Mouse (Mus musculus) lung, embryonic 14.5 days (tissue): ENCODE results near the gene Psg26. TPM values are rescaled to one million over a fixed set of nuclear protein-coding genes. Genes with fewer than 3 reads are reported as not detected.
A peak's percentile ranks its signal among the peaks of the same experiment; 100 is the strongest.
"Not testable (repeated sequence)": the region's sequence is repeated elsewhere in the genome, so short reads cannot be mapped to it uniquely, and the experiment has no call there.

Experiments
- ATAC-seq: fragments of 200-750 bp; cut with Nextera tagmentation; 2 replicates; pipeline ENCODE4 v1.8.0; 2017; ENCODE audit warnings: mild to moderate bottlenecking, moderate TSS enrichment, moderate library complexity; ENCODE audit not compliant: insufficient read depth
- DNase-seq: peaks from one replicate; pipeline ENCODE4 v3.0.0-alpha.2; 2015
- H3K27ac ChIP-seq: fragments of 300-500 bp; sonication (generic); 2 replicates; pipeline ENCODE4 v1.5.1; 2014; ENCODE audit warnings: low read depth, mild to moderate bottlenecking, moderate library complexity
- H3K27me3 ChIP-seq: fragments of 300-500 bp; sonication (generic); 2 replicates; pipeline ENCODE4 v1.6.1; 2014; ENCODE audit warnings: low read length, control low read depth; ENCODE audit not compliant: insufficient read depth
- H3K36me3 ChIP-seq: fragments of 300-500 bp; sonication (generic); 2 replicates; pipeline ENCODE4 v1.6.1; 2014; ENCODE audit warnings: control low read depth; ENCODE audit not compliant: insufficient read depth
- H3K4me1 ChIP-seq: fragments of 300-500 bp; sonication (generic); 2 replicates; pipeline ENCODE4 v1.6.1; 2014; ENCODE audit warnings: antibody characterized with exemption, control low read depth; ENCODE audit not compliant: insufficient read depth
- H3K4me2 ChIP-seq: fragments of 300-500 bp; sonication (generic); 2 replicates; pipeline ENCODE4 v1.6.1; 2014; ENCODE audit warnings: mild to moderate bottlenecking
- H3K4me3 ChIP-seq: fragments of 300-500 bp; sonication (generic); 2 replicates; pipeline ENCODE4 v1.5.1; 2014; ENCODE audit warnings: low read depth, low read length
- H3K9ac ChIP-seq: fragments of 300-500 bp; sonication (generic); 2 replicates; pipeline ENCODE4 v1.6.1; 2014
- H3K9me3 ChIP-seq: fragments of 300-500 bp; sonication (generic); 2 replicates; pipeline ENCODE4 v1.6.1; 2016; ENCODE audit warnings: low read depth, low read length, control low read depth
- CTCF ChIP-seq: IDR thresholded peaks from 2 replicates; pipeline ENCODE4 v1.5.1; 2016; ENCODE audit warnings: antibody characterized with exemption, low read depth
- WGBS: fragments of 180-500 bp; shearing (Covaris S2); extraction: QIAGEN DNeasy Blood & Tissue Kit; methylation state at CpG from one replicate; pipeline ENCODE4 v1.1.7; 2014; 5-methylcytosine and 5-hydroxymethylcytosine counted together
- polyA plus RNA-seq: library from polyadenylated mRNA; unstranded; fragments of >200 nt; fragmentation: Nextera tagmentation; extraction: Ambion mirVana; gene quantifications from 2 replicates; pipeline ENCODE4 v1.2.1, GENCODE M21; 2014

Psg26 gene
- polyA plus RNA-seq, result not detected in 2 replicates

DNA sequence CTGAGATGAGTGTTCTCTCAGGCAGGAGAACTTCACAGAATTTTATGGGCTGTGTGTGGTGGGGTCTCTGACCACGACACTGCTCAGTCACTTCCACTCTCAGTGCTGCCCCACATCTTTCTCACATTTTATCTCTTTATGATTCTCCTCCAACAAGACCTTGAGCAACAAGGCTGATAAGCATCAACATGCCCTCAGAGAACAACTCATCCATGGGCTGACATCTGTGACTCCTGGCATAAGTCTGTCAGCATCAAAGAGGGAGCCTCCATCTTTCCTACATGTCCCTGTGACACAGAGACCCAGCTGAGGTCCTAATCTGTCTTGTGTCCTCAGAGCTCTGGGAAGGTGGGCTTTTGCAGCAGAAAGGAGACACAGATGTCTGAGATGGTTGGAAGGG, at the start of gene Psg26:
TSS of gene Psg26 (minus strand) at position 101 of the 400 bp plus-strand sequence.
- Histone ChIP-seq H3K4me2 (no peak within 1 kb of the TSS), H3K9me3 (no peaks in the 10 kb centered on the region), H3K9ac (no peak within 1 kb of the TSS), H3K27ac (no peak within 1 kb of the TSS), H3K4me3 (no peak within 1 kb of the TSS), H3K4me1 (no peaks in the 10 kb centered on the region), H3K27me3 (no peaks in the 10 kb centered on the region), H3K36me3 (no peaks in the 10 kb centered on the region)
- TF ChIP-seq CTCF, result no peak
- DNase-seq, result no peak
- ATAC-seq, result no peak
- 44% methylated on average over 1 of the region's 1 CpGs for WGBS

DNA sequence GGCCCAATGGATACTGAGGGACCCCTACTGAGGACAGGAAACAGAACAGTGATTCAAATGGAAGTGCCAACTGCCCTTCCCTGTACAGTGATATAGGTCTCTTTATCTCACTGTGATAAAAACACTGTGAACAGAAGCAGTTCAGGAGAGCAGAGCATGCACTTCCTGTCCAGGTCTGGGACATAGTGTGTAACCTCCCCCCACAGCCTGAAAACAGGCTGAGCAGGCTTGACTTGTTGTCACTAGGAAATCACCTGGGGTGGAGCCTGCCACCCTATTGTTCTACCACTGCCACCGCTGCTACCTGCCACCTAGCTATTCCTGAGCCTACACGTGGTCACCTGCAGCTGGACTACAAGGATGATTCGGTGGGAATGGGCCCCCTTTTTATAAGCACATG, 49.4 kb upstream of the Psg26 start:
- no peaks in the 10 kb centered on the region for H3K9me3 ChIP-seq
- H3K4me2 ChIP-seq, result no peak overlapping the region
- ATAC-seq, result no peak
- H3K36me3 ChIP-seq, result no peaks in the 10 kb centered on the region
- no peak overlapping the region for H3K4me3 ChIP-seq
- WGBS, result 44% methylated on average over 3 of the region's 3 CpGs
- no peak overlapping the region for H3K27ac ChIP-seq
- H3K9ac ChIP-seq, result no peak overlapping the region
- no peaks in the 10 kb centered on the region for H3K4me1 ChIP-seq
- no peak for DNase-seq
- no peaks in the 10 kb centered on the region for H3K27me3 ChIP-seq
- no peak for TF ChIP-seq CTCF

DNA sequence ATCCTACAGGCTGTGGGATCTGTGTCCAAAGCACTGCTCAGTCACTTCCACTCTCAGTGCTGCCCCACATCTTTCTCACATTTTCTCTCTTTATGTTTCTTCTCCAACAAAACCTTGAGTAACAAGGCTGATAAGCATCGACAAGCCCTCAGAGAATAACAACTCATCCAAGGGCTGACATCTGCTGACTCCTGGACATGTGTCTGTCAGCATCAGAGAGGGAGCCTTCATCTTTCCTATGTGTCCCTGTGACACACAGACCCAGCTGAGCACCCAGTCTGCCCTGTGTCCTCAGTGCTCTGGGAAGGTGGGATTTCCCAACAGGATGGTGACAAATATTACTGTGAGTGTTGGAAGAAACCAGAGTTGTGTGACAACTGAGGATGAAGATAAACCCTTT, 48.2 kb upstream of the Psg26 start, which contains the start of gene Psg25:
TSS of gene Psg25 (minus strand) at position 101 of the 400 bp plus-strand sequence.
- no peak within 1 kb of the TSS for H3K4me3 ChIP-seq
- no peak for TF ChIP-seq CTCF
- no peaks in the 10 kb centered on the region for H3K9me3 ChIP-seq
- no peak within 1 kb of the TSS for H3K9ac ChIP-seq
- no peak within 1 kb of the TSS for H3K27ac ChIP-seq
- no peaks in the 10 kb centered on the region for H3K4me1 ChIP-seq
- WGBS, result 83% methylated on average over 1 of the region's 1 CpGs
- H3K36me3 ChIP-seq, result no peaks in the 10 kb centered on the region
- H3K27me3 ChIP-seq, result no peaks in the 10 kb centered on the region
- DNase-seq (no peak), ATAC-seq (no peak)
- no peak within 1 kb of the TSS for H3K4me2 ChIP-seq

DNA sequence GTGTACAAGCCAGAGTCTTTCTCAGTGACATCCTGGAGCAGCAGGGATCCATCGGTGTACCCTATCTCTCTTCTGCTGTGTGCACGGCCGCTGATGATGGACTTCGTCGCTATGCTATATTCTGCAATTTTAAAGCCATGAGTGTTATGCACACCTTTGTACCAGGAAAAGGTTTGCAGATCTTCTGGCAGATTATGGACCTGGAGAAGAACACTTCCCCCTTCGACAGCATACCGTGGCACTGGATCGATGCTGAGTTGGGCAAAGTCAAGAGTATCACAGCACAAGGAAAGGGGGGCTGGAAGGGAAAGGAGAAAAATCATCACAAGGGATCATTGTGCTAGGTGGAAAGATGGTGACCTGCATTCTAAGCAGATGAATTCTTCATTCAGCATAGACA, 40.7 kb upstream of the Psg26 start:
- no peaks in the 10 kb centered on the region for H3K36me3 ChIP-seq
- ATAC-seq, result no peak
- H3K9ac ChIP-seq, result no peak overlapping the region

DNA sequence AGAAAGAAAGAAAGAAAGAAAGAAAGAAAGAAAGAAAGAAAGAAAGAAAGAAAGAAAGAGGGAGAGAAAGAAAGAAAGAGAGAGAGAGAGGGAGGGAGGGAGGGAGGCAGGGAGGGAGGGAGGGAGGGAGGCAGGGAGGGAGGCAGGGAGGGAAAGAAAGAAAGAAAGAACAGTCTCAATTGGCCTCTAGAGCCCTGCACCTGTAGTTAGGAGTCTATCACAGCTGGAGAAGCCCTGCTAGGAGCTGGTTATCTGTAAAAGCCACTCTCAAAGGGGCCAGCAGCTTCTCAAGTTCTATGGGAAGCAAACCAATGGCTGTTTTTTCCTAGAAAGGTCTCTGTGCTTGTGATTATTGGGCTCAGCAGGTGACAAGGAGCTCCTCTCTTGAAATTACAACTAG, 28.9 kb upstream of the Psg26 start:
- H3K27ac ChIP-seq, ATAC-seq, DNase-seq, H3K4me1 ChIP-seq, H3K36me3 ChIP-seq, H3K4me3 ChIP-seq, H3K9me3 ChIP-seq, H3K27me3 ChIP-seq, H3K9ac ChIP-seq, H3K4me2 ChIP-seq: not testable (repeated sequence)

More for the DNA sequence above, 40.7 kb upstream of the Psg26 start:
- Histone ChIP-seq H3K27ac (no peak overlapping the region), H3K27me3 (no peaks in the 10 kb centered on the region), H3K9me3 (no peaks in the 10 kb centered on the region), H3K4me1 (no peaks in the 10 kb centered on the region), H3K4me2 (no peak overlapping the region), H3K4me3 (no peak overlapping the region)
- TF ChIP-seq CTCF, result no peak
- WGBS, result 90% methylated on average over 8 of the region's 8 CpGs
- no peak for DNase-seq

DNA sequence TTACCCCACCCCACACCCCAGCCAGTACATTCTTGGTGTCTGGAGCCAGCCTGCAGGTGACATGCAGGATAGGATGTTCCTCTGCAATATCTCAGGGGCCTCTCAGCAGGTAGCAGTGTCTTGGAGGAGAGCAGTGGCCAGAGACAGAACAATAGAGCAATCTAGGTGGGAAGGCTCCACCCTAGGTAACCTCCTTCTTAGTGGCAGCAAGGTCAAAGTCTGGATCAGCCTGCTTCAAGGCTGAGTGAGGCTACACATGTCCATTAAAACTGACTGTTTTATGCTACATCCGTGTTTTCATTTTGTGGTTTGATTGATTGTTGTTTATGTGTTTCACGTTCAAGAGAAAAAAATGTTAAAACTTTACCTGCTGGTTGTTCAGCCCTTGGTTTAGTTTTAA, 28.4 kb upstream of the Psg26 start:
- H3K27ac ChIP-seq, H3K9ac ChIP-seq, H3K4me2 ChIP-seq, H3K27me3 ChIP-seq, DNase-seq, H3K36me3 ChIP-seq, H3K4me1 ChIP-seq, H3K4me3 ChIP-seq, ATAC-seq, H3K9me3 ChIP-seq: not testable (repeated sequence)
- WGBS, result 28% methylated on average over 2 of the region's 2 CpGs

DNA sequence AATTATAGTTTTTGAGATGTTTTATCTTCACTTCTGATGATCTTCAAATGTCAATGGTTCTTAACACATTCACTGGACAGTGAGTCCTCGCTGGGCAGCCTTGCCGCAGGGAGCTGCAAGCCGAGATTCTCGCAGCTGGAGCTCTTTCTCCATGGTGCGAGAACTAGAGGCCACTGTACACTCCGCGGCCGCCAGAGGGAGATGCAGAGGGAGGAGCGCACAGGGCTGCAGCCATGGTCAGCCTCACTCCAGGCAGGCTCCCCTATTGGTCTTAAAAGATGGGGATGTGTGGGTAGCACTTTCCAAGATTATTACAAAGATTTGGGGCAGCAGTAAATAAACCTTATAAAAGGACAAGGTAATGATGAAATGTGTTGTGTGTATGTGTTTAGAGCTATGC, 27.5 kb upstream of the Psg26 start:
- no peaks in the 10 kb centered on the region for H3K4me1 ChIP-seq
- WGBS, result 19% methylated on average over 9 of the region's 9 CpGs
- H3K9me3 ChIP-seq, result no peaks in the 10 kb centered on the region; the same call in 1 of the 2 replicates
- H3K36me3 ChIP-seq, result no peaks in the 10 kb centered on the region
- DNase-seq, result peak; percentile 13
- H3K9ac ChIP-seq, result no peak overlapping the region
- peak; percentile 55; the same call in 1 of the 2 replicates for TF ChIP-seq CTCF
- no peak overlapping the region for H3K4me3 ChIP-seq
- no peak for ATAC-seq
- H3K27ac ChIP-seq, result no peak overlapping the region
- no peak overlapping the region for H3K4me2 ChIP-seq
- no peaks in the 10 kb centered on the region for H3K27me3 ChIP-seq

DNA sequence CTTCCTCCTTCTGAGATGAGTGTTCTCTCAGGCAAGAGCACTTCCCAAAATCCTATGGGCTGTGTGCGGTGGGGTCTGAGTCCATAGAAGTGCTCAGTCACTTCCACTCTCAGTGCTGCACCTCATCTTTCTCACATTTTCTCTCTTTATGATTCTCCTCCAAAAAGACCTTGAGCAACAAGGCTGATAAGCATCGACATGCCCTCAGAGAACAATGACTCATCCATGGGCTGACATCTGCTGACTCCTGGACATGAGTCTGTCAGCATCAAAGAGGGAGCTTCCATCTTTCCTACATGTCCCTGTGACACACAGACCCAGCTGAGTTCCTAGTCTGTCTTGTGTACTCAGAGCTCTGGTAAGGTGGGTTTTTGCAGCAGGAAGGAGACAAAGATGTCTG, 52.0 kb downstream of the Psg26 start, which contains the start of gene Psg28:
TSS of gene Psg28 (minus strand) at position 101 of the 400 bp plus-strand sequence.
- H3K4me3 ChIP-seq, H3K9me3 ChIP-seq, H3K4me2 ChIP-seq, DNase-seq, H3K36me3 ChIP-seq, H3K27me3 ChIP-seq, H3K4me1 ChIP-seq, H3K9ac ChIP-seq, ATAC-seq, H3K27ac ChIP-seq: not testable (repeated sequence)
- 74% methylated on average over 2 of the region's 2 CpGs for WGBS

Other genes with a start within 250 kb of the Psg26 start
- gene Mill1, start 238.8 kb downstream of the Psg26 start, polyA plus RNA-seq, result not detected in 2 replicates
- not detected in 2 replicates for gene Psg18, start 129.2 kb downstream of the Psg26 start, polyA plus RNA-seq
- gene Psg28, start 52.1 kb downstream of the Psg26 start, polyA plus RNA-seq, result not detected in 2 replicates
- not detected in 2 replicates for gene Psg25, start 48.1 kb upstream of the Psg26 start, polyA plus RNA-seq
- not detected in 2 replicates for gene Psg27, start 83.1 kb upstream of the Psg26 start, polyA plus RNA-seq
- gene Psg23, start 132.3 kb upstream of the Psg26 start, polyA plus RNA-seq, result not detected in 2 replicates
- not detected in 2 replicates for gene Psg21, start 172.5 kb upstream of the Psg26 start, polyA plus RNA-seq
- gene Psg20, start 202.0 kb upstream of the Psg26 start, polyA plus RNA-seq, result not detected in 2 replicates
- not detected in 2 replicates for gene Psg22, start 233.9 kb upstream of the Psg26 start, polyA plus RNA-seq